18 mouse cellular contexts compared by ENCODE assay signal in the genomic region with DNA sequence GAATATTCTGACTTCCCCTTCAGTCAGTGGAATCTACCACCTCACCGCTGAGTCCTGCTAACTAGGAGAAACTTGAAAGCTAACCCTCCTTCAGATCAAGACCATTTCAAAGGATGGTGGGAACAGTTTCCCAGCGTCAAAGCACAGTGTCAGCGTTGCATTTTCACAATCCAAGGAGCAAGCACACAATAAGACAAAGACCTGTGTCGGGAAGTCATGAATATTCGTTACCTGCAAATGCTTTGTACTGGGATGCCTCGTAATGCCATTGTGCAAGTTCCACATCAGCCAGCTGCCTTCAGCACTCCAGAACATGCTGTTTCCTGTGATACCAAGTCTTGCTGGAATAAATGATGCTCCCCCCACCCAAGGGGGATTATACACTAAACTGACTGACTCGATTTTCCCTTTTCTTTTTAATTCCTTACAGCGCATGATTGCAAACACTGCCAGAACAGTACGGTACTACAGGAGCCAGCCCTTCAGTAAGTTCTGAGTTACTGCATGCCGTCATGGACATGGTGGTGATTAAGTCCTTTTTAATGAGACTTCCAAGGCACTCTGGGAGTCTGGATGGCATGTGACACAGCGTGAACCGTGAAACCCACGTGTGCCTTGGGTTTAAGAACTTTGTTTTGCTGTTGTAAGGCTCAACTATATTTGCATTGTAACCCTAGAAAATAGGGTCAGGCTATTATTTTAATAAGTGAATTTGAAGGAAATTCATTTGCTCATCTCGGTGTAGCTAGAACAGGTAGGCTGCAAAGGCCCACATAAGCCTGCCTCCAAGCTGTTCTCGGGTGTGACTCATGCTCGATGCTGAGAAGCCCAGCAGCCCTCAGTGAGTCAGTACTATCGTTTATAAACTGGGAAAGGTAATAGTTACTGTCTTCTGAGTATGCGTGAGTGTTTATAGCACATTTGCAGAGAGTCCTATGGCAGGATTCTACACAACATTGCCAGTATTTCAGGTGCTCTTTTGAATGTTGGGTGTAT. TPM values are rescaled to one million over a fixed set of nuclear protein-coding genes. Genes with fewer than 3 reads are reported as not detected.
DNase-seq lines count a peak whose midpoint lies in the region; ATAC-seq and TF ChIP-seq lines count a peak whose summit lies in the region.
"Had no signal": no experiment of that assay in that cellular context is flagged by ENCODE, and none has a peak within 500 bp of the region (broad histone marks: within the 10 kb centered on the region; RNA-seq: fewer than 3 reads in every experiment).

No protein-coding gene starts in this region.

- no peak overlapping the region for H3K4me3 ChIP-seq in heart, embryonic 10.5 days
- no peak overlapping the region for H3K4me3 ChIP-seq in midbrain, embryonic 12.5 days
- no peak overlapping the region for H3K4me3 ChIP-seq in midbrain, postnatal 0 days (ENCODE audit: low read depth, low read length)
- no peak overlapping the region for H3K4me3 ChIP-seq in olfactory bulb, adult 2 months (ENCODE audit: insufficient read depth, low read depth, low read length)
- H3K4me3 ChIP-seq: gastrocnemius, adult 2 months; intestine, embryonic 15.5 days; neural tube, embryonic 13.5 days had no signal

- H3K36me3 ChIP-seq in heart, embryonic 10.5 days, result no peaks in the 10 kb centered on the region
- H3K36me3 ChIP-seq in midbrain, embryonic 12.5 days, result no peaks in the 10 kb centered on the region
- H3K36me3 ChIP-seq in midbrain, postnatal 0 days (ENCODE audit: insufficient read depth, low read length), result no peaks in the 10 kb centered on the region; the same call in 1 of the 2 replicates
- H3K36me3 ChIP-seq: G1E; intestine, embryonic 15.5 days; neural tube, embryonic 13.5 days had no signal

- peaks cover 21% of the 10 kb centered on the region for H3K4me1 ChIP-seq in heart, embryonic 10.5 days
- peaks cover 35% of the 10 kb centered on the region for H3K4me1 ChIP-seq in midbrain, embryonic 12.5 days
- H3K4me1 ChIP-seq in midbrain, postnatal 0 days (ENCODE audit: insufficient read depth, low read length), result no peaks in the 10 kb centered on the region
- H3K4me1 ChIP-seq in olfactory bulb, adult 2 months (ENCODE audit: control insufficient read depth, insufficient read depth, low read length), result peaks cover 12% of the 10 kb centered on the region

- WGBS in heart, embryonic 10.5 days, result 74% methylated on average over 18 of the region's 18 CpGs
- 51% methylated on average over 18 of the region's 18 CpGs for WGBS in midbrain, embryonic 12.5 days
- WGBS in midbrain, postnatal 0 days, result 50% methylated on average over 18 of the region's 18 CpGs
- WGBS in olfactory bulb, adult 2 months, result 46% methylated on average over 18 of the region's 18 CpGs

- no peak overlapping the region for H3K4me2 ChIP-seq in midbrain, embryonic 12.5 days (replicated peaks)
- H3K4me2 ChIP-seq in midbrain, postnatal 0 days (ENCODE audit: low read depth, low read length, poor library complexity, severe bottlenecking), result no peak overlapping the region
- H3K4me2 ChIP-seq: intestine, embryonic 15.5 days; neural tube, embryonic 13.5 days had no signal

- 0 out of 2 replicates have a peak, but pooled peaks have one; percentile 16 for ATAC-seq in midbrain, embryonic 12.5 days (ENCODE audit: low FRiP score, low read depth)
- ATAC-seq in midbrain, postnatal 0 days (ENCODE audit: low FRiP score), result no peak
- ATAC-seq: forebrain, embryonic 16.5 days; intestine, embryonic 15.5 days had no signal

- no peak for TF ChIP-seq POLR2A in olfactory bulb, adult 2 months (IDR thresholded peaks at IDR 0.05; ENCODE audit: insufficient read depth, low read depth, low read length)

- DNase-seq in heart, embryonic 10.5 days (ENCODE audit: low spot score), result peak; percentile 54
- no peak for DNase-seq in heart, adult 18-20 months
- no peak for DNase-seq in midbrain, postnatal 0 days (ENCODE audit: low spot score)
- DNase-seq in ZHBTc4 (ENCODE audit: low read depth, low spot score), result peak; percentile 46
- no peak for DNase-seq in adrenal gland, adult 8-10 months
- DNase-seq in adrenal gland, postnatal 36 days, result no peak
- DNase-seq: adrenal gland, postnatal 10 days; cerebellum, adult 8-10 months; gastrocnemius, adult 2 months; kidney, postnatal 4 days; spleen, adult 18-20 months had no signal

- no peak overlapping the region for H3K27ac ChIP-seq in heart, embryonic 10.5 days
- H3K27ac ChIP-seq in midbrain, embryonic 12.5 days (replicated peaks), result no peak overlapping the region
- no peak overlapping the region for H3K27ac ChIP-seq in midbrain, postnatal 0 days (ENCODE audit: low read depth, low read length)
- peak overlapping the region; percentile 91 for H3K27ac ChIP-seq in olfactory bulb, adult 2 months (ENCODE audit: insufficient read depth, low read depth, low read length)
- H3K27ac ChIP-seq: gastrocnemius, adult 2 months; intestine, embryonic 15.5 days; liver, embryonic 14.5 days; neural tube, embryonic 13.5 days had no signal

- TF ChIP-seq CTCF in midbrain, postnatal 0 days (IDR thresholded peaks at IDR 0.05), result no peak
- no peak for TF ChIP-seq CTCF in olfactory bulb, adult 2 months (IDR thresholded peaks at IDR 0.05; ENCODE audit: insufficient read depth, low read depth, low read length)

- no peak overlapping the region for H3K9ac ChIP-seq in midbrain, embryonic 12.5 days (replicated peaks)
- no peak overlapping the region for H3K9ac ChIP-seq in midbrain, postnatal 0 days (replicated peaks; ENCODE audit: low read length, poor library complexity, severe bottlenecking)
- H3K9ac ChIP-seq: intestine, embryonic 15.5 days; liver, embryonic 14.5 days; neural tube, embryonic 13.5 days had no signal

- no peaks in the 10 kb centered on the region for H3K9me3 ChIP-seq in heart, embryonic 10.5 days
- H3K9me3 ChIP-seq in midbrain, embryonic 12.5 days, result no peaks in the 10 kb centered on the region
- no peaks in the 10 kb centered on the region for H3K9me3 ChIP-seq in midbrain, postnatal 0 days (ENCODE audit: low read length)
- H3K9me3 ChIP-seq: G1E; intestine, embryonic 15.5 days; neural tube, embryonic 13.5 days had no signal

- no peaks in the 10 kb centered on the region for H3K27me3 ChIP-seq in heart, embryonic 10.5 days (ENCODE audit: insufficient read depth, poor library complexity, severe bottlenecking)
- H3K27me3 ChIP-seq in midbrain, embryonic 12.5 days, result peaks cover 9% of the 10 kb centered on the region; the same call in 1 of the 2 replicates
- no peaks in the 10 kb centered on the region for H3K27me3 ChIP-seq in midbrain, postnatal 0 days (ENCODE audit: insufficient read depth, low read length)
- H3K27me3 ChIP-seq: intestine, embryonic 15.5 days had no signal

RNA-seq across cellular contexts. Expression of gene Map3k20, which starts 32.6 kb away (rescaled TPM):
- 27.9 and 60.5 TPM in 2 replicates for polyA plus RNA-seq in heart, embryonic 10.5 days (2016; fragmentation: Nextera tagmentation; extraction: Ambion mirVana)
- 100 to 1,000 TPM; 270 to 291 TPM for total RNA-seq in heart, adult 18-20 months (2021)
- 8.6 and 9.3 TPM in 2 replicates for polyA plus RNA-seq in midbrain, embryonic 12.5 days (2016; fragmentation: Nextera tagmentation; extraction: Ambion mirVana)
- 8.0 and 8.5 TPM in 2 replicates for total RNA-seq in midbrain, postnatal 0 days (2014; rRNA removed)
- 3.4 and 3.6 TPM in 2 replicates for polyA plus RNA-seq in midbrain, postnatal 0 days (2015; fragmentation: Nextera tagmentation; extraction: Ambion mirVana)
- 45.5 TPM in 1 of 2 replicates, not detected in the other for polyA plus RNA-seq in olfactory bulb, adult 2 months (2012; ENCODE audit: insufficient read depth, insufficient read length, low replicate concordance, missing spikeins)
- total RNA-seq in adrenal gland, adult 8-10 months (2022), result 10 to 100 TPM; 30.6 to 46.2 (median 35.6) TPM
- total RNA-seq in adrenal gland, postnatal 36 days (2021), result 10 to 100 TPM; 26.1 to 30.4 TPM

Comparison
In these comparisons a context has a peak if more than half of its experiments do, and no peak if none do; other contexts are left out.
1. DNase-seq: peak in heart, embryonic 10.5 days (single experiment) and ZHBTc4 (single experiment); none in heart, adult 18-20 months (0 of 2), midbrain, postnatal 0 days (single experiment), adrenal gland, adult 8-10 months (single experiment) and adrenal gland, postnatal 36 days (0 of 2).
2. RNA of gene Map3k20, which starts 32.6 kb away (total RNA-seq): 270 to 291 TPM in heart, adult 18-20 months; 30.6 to 46.2 TPM in adrenal gland, adult 8-10 months, 26.1 to 30.4 TPM in adrenal gland, postnatal 36 days and 8.0 to 8.5 TPM in midbrain, postnatal 0 days; every median in the first group is over 4 times any median in the second.